Mouse (Mus musculus) MEL (cell line): Measurements from ENCODE around the gene Pim1. TPM values are rescaled to one million over a fixed set of nuclear protein-coding genes. Genes with fewer than 3 reads are reported as not detected.

Experiments
- DNase-seq: peaks from one replicate; pipeline ENCODE4 v3.0.0; 2011; ENCODE audit warnings: low read depth, low spot score
- H3K27ac ChIP-seq: 2 replicates; pipeline ENCODE4 v1.5.1; 2012; ENCODE audit warnings: low read depth, mild to moderate bottlenecking, control low read depth, low read length, moderate library complexity; ENCODE audit not compliant: control insufficient read depth
- H3K27me3 ChIP-seq, 2 experiments: fragments of 150-350 bp in 1 of 2; sonication (generic) in 1 of 2; 2 replicates each; pipeline ENCODE4 v1.6.1; 2012; ENCODE audit warnings: low read length in 2 of 2, mild to moderate bottlenecking in 2 of 2, improper control_type of control experiment in 1 of 2, moderate library complexity in 1 of 2; ENCODE audit not compliant: insufficient read depth in 2 of 2, control insufficient read depth in 1 of 2
- H3K36me3 ChIP-seq, 2 experiments: 2 replicates each; pipeline ENCODE4 v1.6.1; 2012 to 2014; ENCODE audit warnings: low read length in 2 of 2, improper control_type of control experiment in 1 of 2, inconsistent platforms in 1 of 2, mild to moderate bottlenecking in 1 of 2; ENCODE audit not compliant: insufficient read depth in 2 of 2, control insufficient read depth in 1 of 2
- H3K4me1 ChIP-seq, 2 experiments: fragments of 150-350 bp in 1 of 2; sonication (generic) in 1 of 2; 2 replicates each; pipeline ENCODE4 v1.6.1; 2012; ENCODE audit warnings: low read length in 2 of 2, improper control_type of control experiment in 1 of 2, mild to moderate bottlenecking in 1 of 2; ENCODE audit not compliant: insufficient read depth in 2 of 2, control insufficient read depth in 1 of 2
- H3K4me3 ChIP-seq, 2 experiments: fragments of 150-350 bp in 1 of 2; sonication (generic) in 1 of 2; 2 replicates each; pipeline ENCODE4 v1.5.1; 2012; ENCODE audit warnings: low read depth in 2 of 2, low read length in 2 of 2, mild to moderate bottlenecking in 2 of 2, moderate library complexity in 2 of 2, control low read depth in 1 of 2, improper control_type of control experiment in 1 of 2; ENCODE audit not compliant: control insufficient read depth in 1 of 2, insufficient read depth in 1 of 2
- H3K79me2 ChIP-seq: 2 replicates; pipeline ENCODE4 v1.6.1; 2012; ENCODE audit warnings: mild to moderate bottlenecking, low read length, moderate library complexity; ENCODE audit not compliant: control insufficient read depth, poor library complexity, insufficient read depth
- H3K9ac ChIP-seq: 2 replicates; pipeline ENCODE4 v1.6.1; 2012; ENCODE audit warnings: low read depth, mild to moderate bottlenecking, control low read depth, low read length, moderate library complexity; ENCODE audit not compliant: control insufficient read depth, poor library complexity, severe bottlenecking
- H3K9me3 ChIP-seq: fragments of 150-350 bp; sonication (generic); replicated peaks from 2 replicates; pipeline ENCODE4 v1.6.1; 2012; ENCODE audit warnings: mild to moderate bottlenecking, low read length, improper control_type of control experiment, moderate library complexity; ENCODE audit not compliant: insufficient read depth
- CHD2 ChIP-seq: IDR thresholded peaks from 2 replicates; pipeline ENCODE4 v1.6.1; 2011; ENCODE audit warnings: low read length, improper control_type of control experiment
- ELF1 ChIP-seq: IDR thresholded peaks from 2 replicates; pipeline ENCODE4 v1.6.1; 2014; ENCODE audit warnings: low read depth, mild to moderate bottlenecking, inconsistent platforms, low read length, improper control_type of control experiment, moderate library complexity
- HCFC1 ChIP-seq: IDR thresholded peaks from 2 replicates; pipeline ENCODE4 v1.6.1; 2012; ENCODE audit warnings: low read depth, mild to moderate bottlenecking, inconsistent platforms, low read length, improper control_type of control experiment, moderate library complexity
- JUND ChIP-seq: IDR thresholded peaks from 2 replicates; pipeline ENCODE4 v1.6.1; 2011; ENCODE audit warnings: low read depth, mild to moderate bottlenecking, improper control_type of control experiment, low read length
- MXI1 ChIP-seq: IDR thresholded peaks from 2 replicates; pipeline ENCODE4 v1.6.1; 2011; ENCODE audit warnings: mild to moderate bottlenecking, low read depth, low read length, improper control_type of control experiment
- MYB ChIP-seq: IDR thresholded peaks from 2 replicates; pipeline ENCODE4 v1.6.1; 2011; ENCODE audit warnings: mild to moderate bottlenecking, low read depth, low read length, improper control_type of control experiment
- POLR2AphosphoS2 ChIP-seq: IDR thresholded peaks from 2 replicates; pipeline ENCODE4 v1.6.1; 2011; ENCODE audit warnings: low read length, improper control_type of control experiment
- RAD21 ChIP-seq: IDR thresholded peaks from 2 replicates; pipeline ENCODE4 v1.6.1; 2011; ENCODE audit warnings: mild to moderate bottlenecking, low read depth, low read length, improper control_type of control experiment
- TBP ChIP-seq: IDR thresholded peaks from 2 replicates; pipeline ENCODE4 v1.8.0; 2011; ENCODE audit warnings: low read depth, low read length, improper control_type of control experiment
- USF1 ChIP-seq: IDR thresholded peaks from 2 replicates; pipeline ENCODE4 v1.6.1; 2014; ENCODE audit warnings: low read depth, mild to moderate bottlenecking, inconsistent platforms, low read length, improper control_type of control experiment, moderate library complexity
- USF2 ChIP-seq, 2 experiments: IDR thresholded peaks; 2 replicates each; pipeline ENCODE4 v1.6.1; 2011 to 2012; ENCODE audit warnings: improper control_type of control experiment in 2 of 2, low read length in 2 of 2, borderline replicate concordance in 1 of 2, inconsistent platforms in 1 of 2, low read depth in 1 of 2, mild to moderate bottlenecking in 1 of 2; ENCODE audit not compliant: insufficient read depth in 1 of 2
- polyA plus RNA-seq, 2 experiments: library from polyadenylated mRNA; stranded (reverse) in 1 of 2; unstranded in 1 of 2; fragments of >175 nt in 1 of 2; fragments of >200 nt in 1 of 2; gene quantifications; 2 replicates each; pipeline versions ENCODE4 v1.2.1 to v1.2.4; 2012; ENCODE audit warnings: low replicate concordance in 2 of 2, low read depth in 1 of 2; ENCODE audit not compliant: insufficient read length in 2 of 2, insufficient read depth in 1 of 2, missing spikeins in 1 of 2
- total RNA-seq: library from RNA; depleted of rRNA; stranded (reverse); fragments of 300-350 nt; gene quantifications from 2 replicates; pipeline ENCODE4 v1.2.3, GENCODE M21; 2012

The Pim1 gene
- total and polyA plus RNA-seq, 3 experiments, result 30.6 to 52.1 TPM; not detected in 1

- H3K4me1 ChIP-seq, result peaks cover 5 to 41% of the 10 kb centered on the region in 2 experiments
- no peak overlapping the region for H3K9ac ChIP-seq
These were observed 42.0 kb upstream of the Pim1 start for GRCm38 (mm10) chr17:29448561-29448960.

DNA sequence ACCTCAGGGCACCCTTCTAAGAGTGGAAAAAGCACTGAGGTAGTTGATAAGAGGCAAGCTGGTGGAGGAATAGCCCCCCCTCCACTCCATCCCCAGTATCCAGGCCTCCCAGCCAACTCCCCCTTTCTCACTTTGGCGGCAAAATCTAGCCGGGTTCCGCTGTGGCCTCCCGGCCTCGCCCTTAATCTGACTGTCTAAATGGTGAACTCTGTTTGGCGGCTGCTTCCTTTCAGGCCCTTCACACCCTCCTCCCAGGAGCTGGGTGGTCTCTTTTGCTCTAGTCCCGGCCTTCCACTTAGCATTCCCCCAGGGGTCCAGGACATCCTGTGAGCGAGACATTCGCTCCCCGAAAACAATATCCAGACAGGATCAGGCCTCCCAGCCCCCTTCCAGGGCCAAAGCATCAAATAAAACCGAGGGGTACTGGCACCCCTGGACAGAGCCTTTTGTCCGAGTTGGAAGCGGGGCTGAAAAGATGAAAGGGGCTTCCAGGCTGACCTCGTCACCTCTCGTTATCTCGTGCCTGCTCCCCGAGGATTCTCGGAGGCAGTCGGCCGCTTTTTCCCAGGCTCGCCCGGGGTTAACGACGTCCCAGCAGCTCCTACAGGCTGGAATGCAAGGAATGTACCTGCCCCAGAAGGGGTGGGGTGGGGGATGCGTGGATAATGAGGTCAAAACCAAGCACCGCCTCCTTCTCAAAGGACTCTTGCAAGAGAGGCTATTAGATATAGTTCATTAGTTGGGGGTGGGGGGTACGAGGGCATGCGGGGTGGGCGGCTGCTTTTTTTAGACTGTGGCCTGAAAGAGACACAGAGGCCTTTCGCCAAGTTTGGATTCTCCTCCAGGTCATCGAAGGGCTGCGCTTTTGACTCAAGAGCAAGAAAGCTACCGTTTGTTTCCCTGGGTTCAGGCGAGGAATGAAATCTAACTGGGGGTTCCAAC, 39.4 kb upstream of the Pim1 start:
- H3K9ac ChIP-seq, result no peak overlapping the region
- no peak overlapping the region for H3K4me3 ChIP-seq
- peaks cover 0 to 7% of the 10 kb centered on the region in 2 experiments; a peak in 2 of 4 replicates for H3K36me3 ChIP-seq
- no peak overlapping the region for H3K27ac ChIP-seq
- no peak for DNase-seq
- H3K79me2 ChIP-seq, result no peaks in the 10 kb centered on the region
- H3K9me3 ChIP-seq, result no peaks in the 10 kb centered on the region
- H3K4me1 ChIP-seq, result peaks cover 2 to 15% of the 10 kb centered on the region in 2 experiments; a peak in 2 of 4 replicates
- no peaks in the 10 kb centered on the region; a peak in 1 of 4 replicates for H3K27me3 ChIP-seq
- TF ChIP-seq HCFC1 (no peak), POLR2AphosphoS2 (no peak), RAD21 (no peak)

More at GRCm38 (mm10) chr17:29448561-29448960, 42.0 kb upstream of the Pim1 start:
- DNase-seq, result no peak
- Histone ChIP-seq H3K27ac (no peak overlapping the region), H3K4me3 (no peak overlapping the region), H3K27me3 (no peaks in the 10 kb centered on the region; a peak in 1 of 4 replicates), H3K36me3 (peaks cover 0 to 23% of the 10 kb centered on the region in 2 experiments; a peak in 2 of 4 replicates), H3K9me3 (no peaks in the 10 kb centered on the region), H3K79me2 (no peaks in the 10 kb centered on the region)
- TF ChIP-seq JUND, result no peak

- Histone ChIP-seq H3K9ac (no peak overlapping the region), H3K36me3 (peaks cover 0 to 5% of the 10 kb centered on the region in 2 experiments; a peak in 1 of 4 replicates), H3K9me3 (no peaks in the 10 kb centered on the region), H3K27ac (no peak overlapping the region), H3K4me3 (no peak overlapping the region), H3K79me2 (no peaks in the 10 kb centered on the region), H3K27me3 (no peaks in the 10 kb centered on the region; a peak in 1 of 4 replicates), H3K4me1 (peaks cover 2 to 13% of the 10 kb centered on the region in 2 experiments; a peak in 2 of 4 replicates)
- DNase-seq, result no peak
- no peak for TF ChIP-seq TBP
- no peak for TF ChIP-seq MYB
- no peak for TF ChIP-seq USF1
- TF ChIP-seq ELF1, result no peak
- no peak for TF ChIP-seq USF2 (IDR thresholded peaks at IDR 0.05; ENCODE audit: borderline replicate concordance in 1 of 2, insufficient read depth in 1 of 2, low read depth in 1 of 2, low read length in 2 of 2)
- TF ChIP-seq MXI1, result no peak
- TF ChIP-seq CHD2, result no peak
- TF ChIP-seq RAD21, result no peak
These were observed 38.7 kb upstream of the Pim1 start for GRCm38 (mm10) chr17:29451841-29452210.
